Mouse (Mus musculus) lung, postnatal 4 days (tissue): Measurements from ENCODE around the gene Sult1a1.

Experiments used
- DNase-seq, 2 experiments: peaks; one replicate each; pipeline ENCODE4 v3.0.0; 2021

The Sult1a1 gene

DNA sequence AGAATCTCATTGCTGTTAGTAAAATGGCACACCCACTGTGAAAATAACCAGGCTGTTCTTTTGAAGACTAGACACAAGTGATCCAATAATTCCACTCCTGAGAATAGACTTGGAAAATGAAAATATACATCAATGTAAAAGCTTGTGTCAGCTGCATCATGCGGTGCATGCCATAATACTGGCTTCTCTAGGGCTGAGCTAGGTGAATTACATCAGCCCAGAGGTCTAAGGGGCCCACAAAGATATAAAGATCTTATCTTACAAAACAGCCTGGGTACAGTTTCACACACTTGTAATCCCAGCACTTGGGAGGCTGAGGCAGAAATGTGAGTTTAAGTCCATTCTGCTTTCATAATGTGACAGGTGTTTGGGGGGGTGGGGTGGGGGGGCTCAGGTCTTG is 18.7 kb downstream of the Sult1a1 start:
- no peak for DNase-seq

DNA sequence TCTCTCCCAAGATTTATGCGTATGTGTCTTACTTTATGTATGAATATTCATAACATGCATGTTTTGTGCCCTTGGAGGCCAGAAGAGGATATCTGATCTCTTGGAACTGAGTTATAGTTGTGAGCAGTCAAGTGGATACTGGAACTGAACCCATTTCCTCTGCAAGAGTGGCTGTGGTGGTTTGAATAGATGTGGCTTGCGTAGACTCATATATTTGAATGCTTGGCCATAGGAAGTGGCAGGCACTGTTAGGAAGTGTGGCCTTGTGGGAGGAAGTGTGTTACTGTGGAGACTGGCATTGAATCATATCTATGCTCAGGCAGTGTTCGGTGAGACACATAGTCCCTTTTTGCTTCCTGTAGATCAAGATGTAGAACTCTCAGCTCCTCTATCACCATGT is 20.5 kb downstream of the Sult1a1 start:
- DNase-seq: no peak

DNA sequence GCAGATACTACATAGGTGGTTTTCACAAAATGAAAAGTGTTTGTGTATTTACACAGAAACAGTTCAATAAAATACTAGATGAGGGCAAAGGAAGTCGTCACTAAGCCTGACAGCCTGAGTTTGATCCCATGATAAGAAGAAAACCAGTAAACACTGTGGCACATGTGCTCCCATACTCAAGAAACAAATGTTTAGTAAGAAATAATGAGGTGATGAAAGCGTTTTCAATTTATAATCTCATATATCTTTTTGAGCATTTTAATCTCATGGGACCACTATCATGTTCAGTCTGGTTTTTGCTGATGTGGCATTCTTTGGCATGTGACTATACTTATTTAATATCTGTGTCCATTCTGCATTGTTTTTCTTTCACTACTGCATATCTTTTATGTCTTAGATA is 22.2 kb downstream of the Sult1a1 start:
- DNase-seq: no peak

DNA sequence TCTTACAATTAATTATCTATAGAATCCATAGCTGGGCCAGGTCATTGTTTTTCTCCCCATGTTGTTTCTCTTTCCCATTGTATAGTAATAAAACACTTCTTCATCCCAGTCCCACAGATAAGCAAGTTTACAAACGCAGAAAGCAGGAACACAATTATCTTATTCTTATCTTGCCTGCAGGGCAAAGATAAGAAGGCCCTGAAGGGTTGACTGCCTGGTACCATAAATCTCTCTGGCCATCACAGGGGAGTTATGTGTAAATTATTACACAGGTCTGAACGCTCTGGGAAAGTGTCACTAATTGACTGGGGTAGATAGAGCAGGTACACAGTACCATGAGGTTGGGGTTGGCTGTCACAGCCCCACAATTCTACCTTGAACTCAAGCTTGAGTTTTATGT is 25.4 kb downstream of the Sult1a1 start:
- no peak for DNase-seq

DNA sequence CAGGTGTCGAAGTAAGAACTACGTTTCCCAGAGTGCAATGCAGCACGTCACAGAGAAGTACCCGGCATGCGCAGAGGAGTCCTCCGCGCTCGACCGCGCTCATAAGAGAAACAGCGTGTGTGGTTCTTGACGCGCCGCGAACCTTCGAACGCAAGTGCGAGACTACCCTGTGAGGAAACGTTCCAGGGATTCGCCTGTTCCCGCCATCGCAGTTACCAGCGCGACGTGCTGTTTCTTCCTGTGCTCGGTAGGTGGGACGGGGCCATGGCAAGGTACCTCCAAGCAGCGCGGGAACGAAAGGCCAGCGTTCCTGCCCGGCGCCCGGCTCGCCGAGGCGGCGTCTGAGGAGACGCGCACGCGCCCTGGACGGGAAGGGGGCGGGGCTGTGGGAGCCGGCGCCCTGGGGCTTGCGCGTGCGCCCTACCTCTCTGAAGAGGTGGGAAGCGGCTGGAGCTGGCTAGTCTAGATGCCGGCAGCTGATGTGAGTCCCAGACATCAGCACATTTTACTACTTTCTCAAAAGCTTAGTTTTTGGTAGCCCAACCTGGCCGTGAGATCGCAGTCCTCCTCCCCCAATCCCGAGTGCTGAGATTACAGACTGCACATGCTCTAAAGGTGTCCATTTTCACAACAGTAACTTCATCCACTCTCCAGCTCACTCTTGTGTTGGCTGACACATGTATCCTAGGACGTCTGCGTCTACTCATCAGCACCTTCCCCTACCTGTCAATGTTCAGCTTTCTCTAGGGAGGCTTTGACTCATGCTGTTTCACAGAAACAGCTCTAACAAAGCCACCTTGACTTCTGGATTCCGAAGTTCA is 26.8 kb downstream of the Sult1a1 start, which contains the start of gene Sgf29:
Gene Sgf29, plus strand, starts transcription at position 79 of the 821 bp plus-strand sequence.
- DNase-seq: peak; percentile 94 to 95

DNA sequence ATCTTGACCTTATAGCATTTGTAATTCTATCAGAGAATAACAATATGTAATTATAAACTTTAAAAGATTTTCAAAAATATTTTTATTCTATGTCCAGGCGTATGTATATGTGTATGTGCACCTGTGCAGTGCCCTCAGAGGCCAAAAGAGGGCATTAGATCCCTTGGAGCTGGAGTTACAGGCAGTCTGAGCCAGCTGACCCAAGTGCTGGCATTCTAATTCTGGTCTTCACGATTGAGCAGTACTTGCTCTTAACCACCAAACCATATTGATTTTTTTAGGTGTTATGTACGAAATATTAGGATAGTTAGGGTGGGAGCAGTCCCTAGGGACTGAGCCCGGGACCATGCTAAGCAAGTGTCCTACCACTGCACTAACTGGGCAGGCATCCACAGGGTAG is 27.7 kb downstream of the Sult1a1 start:
- no peak for DNase-seq

DNA sequence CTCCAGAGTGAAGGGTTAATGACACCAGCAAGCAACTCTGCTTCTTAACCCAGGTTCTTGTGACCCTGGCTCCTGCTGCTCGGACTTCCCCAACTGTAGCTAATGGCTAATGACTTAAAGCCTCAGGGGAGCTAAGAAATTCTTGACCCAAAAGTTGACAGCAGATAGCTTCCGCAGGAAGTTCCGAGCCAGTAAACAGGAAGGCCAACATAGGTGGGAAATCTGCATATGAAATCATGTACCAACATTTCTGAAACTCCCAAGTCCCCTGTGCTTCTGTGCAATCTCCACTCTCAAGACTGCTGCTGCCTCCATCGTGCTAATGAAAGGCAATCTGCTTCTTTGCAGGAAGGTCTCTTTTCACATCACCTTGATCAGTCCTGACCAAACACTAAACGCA is 30.5 kb downstream of the Sult1a1 start:
- DNase-seq: no peak

DNA sequence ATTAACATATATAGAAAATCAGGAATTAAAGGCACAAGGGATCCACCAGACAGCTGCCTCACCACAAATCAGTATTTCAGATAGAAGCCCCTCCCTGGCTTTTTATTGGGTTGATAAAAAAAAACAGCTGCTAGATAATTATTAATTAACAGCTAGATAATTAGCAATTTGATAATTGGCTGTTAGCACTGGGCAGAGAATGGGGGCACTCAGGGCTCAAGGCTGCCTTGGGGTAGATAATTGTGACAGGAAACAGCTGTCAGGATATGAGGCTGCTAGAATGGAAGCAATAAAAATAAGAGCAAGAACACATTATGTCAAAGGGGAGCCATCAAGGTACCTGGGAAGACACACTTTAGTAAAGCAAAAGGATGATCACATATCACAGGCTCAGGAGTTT is 31.3 kb downstream of the Sult1a1 start:
- DNase-seq: no peak

DNA sequence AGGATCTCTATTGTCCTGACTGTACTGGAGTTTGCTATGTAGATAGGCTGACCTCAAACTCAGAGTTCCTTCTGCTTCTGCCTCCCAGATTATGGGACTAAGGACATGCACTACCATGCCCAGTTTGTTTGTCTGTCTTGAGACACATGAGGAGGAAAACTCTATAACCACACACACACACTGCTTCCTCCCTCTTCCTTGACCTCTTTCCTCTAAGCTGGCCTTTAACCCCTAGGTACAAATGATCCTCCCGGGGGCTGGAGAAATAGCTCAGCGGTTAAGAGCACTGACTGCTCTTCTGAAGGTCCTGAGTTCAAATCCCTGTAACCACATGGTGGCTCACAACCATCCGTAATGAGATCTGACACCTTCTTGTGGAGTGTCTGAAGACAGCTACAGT is 31.9 kb downstream of the Sult1a1 start:
- no peak for DNase-seq

DNA sequence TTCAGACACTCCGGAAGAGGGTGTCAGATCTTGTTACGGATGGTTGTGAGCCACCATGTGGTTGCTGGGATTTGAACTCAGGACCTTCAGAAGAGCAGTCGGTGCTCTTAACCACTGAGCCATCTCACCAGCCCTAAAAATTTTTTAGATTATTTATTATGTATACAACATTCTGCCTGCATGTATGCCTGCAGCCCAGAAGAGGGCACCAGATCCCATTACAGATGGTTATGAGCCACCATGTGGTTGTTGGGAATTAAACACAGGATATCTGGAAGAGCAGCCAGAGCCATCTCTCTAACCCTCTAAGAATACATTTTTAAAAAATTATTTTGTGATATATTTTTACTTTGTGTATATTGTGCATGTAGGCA is 33.0 kb downstream of the Sult1a1 start:
- DNase-seq: peak; percentile 37 to 72

DNA sequence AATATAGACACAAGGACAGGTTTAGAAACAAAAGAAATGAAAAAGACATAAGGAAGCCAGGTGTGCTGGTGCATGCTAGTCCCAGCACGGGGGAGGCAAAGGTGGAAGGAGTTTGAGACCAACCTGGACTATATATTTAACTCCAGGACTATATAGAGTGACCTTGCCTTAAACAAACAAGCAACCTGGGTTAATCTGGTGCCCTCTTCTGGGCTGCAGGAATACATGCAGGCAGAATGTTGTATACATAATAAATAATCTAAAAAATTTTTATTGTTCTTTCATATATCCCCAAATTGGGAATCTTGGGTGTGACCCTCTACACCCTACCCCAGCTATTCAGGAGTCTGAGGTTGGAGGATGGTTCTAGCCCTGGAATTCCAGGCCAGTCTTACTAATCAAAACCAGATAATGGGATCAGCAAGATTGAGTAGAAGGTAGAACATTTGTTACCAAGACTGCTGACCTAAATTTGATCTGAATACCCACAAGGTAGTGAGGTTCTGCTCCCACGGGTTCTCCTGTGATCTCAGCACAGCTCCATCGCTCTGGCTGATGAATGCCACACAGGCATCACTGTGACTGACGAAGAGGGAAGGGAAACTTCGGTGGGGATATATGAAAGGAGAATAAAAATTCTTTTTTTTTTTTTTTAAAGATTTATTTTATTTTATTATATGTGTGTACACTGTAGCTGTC is 33.5 kb downstream of the Sult1a1 start:
- DNase-seq: no peak

DNA sequence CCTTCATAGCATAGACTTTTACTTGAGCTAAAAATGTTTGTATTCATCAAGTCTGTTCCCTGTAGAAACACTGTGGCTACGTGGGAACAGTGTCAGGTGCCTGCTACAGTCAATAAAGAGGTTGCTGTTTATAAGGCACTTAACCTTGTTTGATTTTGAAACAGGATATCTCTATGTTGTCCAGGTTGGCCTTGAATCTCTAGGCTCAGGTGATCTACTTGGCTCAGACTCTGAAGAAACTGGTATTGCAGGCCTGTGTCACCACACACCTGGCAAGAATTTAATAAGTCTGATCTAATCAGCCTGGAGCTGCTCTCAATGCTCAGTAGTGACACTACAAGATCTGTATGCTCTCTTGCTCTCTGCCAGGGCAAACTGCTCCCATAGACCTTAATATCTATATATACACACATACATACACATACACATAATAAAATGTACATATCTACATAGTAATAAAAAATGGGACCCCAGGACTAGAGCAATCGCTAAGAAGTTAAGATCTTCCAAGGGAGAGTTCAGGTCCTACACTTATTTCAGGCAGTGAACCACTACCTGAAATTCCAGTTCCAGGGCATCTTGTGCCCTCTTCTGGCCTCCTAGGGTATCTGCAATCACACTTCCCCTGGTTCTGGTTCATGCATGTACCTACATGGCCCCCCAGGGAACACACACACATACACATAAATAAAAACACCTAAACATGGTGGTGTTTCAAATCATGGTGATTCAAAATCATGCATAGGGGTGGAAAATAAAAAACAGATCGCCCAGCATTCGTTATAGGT is 39.3 kb downstream of the Sult1a1 start:
- DNase-seq: peak; percentile 47 to 59

DNA sequence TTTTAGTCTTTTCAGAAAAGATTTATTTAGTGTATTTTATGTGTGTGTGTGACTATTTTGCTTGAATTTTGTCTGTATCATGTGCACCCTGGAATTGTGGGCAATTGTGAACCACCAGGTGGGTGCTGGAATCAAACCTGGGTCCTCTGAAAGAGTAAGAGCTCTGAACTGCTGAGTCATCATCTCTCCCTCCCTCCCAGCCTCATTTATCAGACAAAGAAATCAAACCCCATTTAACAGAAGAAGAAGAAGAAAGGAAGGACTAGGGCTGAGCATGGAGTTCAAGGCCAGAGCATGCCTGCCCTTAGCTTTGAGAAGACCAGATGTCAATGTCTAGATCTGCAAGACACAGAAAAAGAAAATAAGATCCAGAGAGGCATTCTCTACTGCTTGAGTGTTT is 40.9 kb downstream of the Sult1a1 start:
- DNase-seq: no peak

DNA sequence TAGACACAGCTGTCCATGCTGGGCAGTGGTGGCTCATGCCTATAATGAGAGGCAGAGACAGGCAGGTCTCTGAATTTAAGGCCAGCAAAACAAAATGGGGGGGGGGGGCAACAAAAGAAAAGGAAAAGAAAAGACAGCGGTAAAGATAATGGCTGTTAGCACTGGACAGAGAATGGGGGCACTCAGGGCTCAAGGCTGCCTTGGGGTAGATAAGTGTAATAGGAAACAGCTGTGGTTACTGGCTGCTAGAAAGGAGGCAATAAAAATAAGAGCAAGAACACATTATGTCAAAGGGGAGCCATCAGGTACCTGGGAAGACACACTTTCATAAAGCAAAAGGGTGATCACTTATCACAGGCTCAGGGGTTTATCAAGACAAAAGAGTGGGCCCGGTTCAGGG is 43.8 kb downstream of the Sult1a1 start:
- DNase-seq: no peak

DNA sequence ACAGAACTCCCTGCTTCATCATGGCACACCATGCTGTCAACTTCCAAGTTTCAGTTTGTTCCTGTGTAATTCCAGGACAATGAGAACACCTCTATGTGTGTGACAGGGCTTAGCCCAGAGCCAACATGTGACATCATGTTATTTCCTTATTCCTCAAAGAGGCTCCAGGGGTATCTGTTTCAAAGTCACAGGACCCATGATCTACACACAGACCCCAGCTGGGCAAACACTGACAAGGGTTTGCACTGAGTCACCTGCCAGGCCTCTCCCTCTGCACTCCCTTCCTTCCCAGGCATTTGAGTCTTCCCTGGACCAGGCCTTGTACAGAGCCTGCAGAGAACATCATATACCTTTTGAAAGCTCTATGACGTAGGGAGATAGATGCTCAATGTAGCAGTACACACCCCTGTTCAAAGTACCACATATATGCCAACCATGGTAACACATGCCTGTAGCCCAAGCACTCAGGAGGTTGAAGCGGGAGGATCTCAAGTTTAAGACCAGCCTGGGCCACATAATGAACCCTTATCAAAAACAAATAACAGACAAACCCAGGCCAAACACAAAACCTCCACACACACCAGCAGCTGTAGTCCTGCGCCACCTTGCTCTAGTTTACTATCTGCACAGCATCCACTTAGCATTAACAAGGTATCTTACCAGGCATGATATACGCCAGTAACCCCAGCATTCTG is 45.3 kb downstream of the Sult1a1 start, which contains the start of gene Nupr1:
Gene Nupr1, minus strand, starts transcription at position 38 of the 695 bp plus-strand sequence.
- DNase-seq: no peak

DNA sequence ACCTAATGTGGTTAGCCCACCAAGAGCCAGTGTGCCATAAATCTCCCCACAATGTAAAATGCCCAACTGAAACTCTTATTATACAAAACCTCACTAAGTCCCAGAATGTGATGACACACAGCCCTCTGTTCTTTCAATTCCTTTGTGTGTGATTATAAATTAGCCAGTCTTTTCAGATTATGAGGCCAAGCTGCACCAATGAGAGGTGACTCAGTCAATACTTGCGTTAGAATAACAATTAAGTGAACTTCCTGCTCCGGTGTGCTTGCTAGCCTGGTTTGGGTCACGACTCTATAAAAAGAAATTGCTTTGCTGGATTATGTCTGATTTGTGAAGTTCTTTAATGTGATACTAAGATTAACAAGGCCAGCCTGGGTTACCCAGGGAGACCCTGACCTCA is 46.3 kb downstream of the Sult1a1 start:
- DNase-seq: no peak

DNA sequence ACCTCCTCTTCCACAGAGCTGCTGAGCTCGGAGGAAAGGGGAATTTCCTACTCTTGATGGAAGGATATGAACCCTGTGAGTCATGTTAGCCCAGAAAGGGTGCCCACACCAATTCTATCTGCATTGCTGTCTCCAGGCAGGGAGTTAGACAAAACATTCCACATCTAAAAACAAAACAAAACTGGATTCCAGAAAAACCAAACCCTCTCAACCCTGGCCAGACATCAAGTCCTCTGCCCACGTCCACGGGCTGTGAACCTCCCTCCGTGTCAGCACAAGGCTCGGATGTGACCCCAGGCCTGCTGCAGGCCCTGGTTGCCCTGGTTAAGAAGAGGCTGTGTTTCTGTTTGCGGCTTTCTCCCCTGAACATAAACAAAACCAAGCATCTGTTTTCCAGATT is 48.1 kb downstream of the Sult1a1 start:
- peak in 1 of 2 experiments; percentile 51 for DNase-seq

DNA sequence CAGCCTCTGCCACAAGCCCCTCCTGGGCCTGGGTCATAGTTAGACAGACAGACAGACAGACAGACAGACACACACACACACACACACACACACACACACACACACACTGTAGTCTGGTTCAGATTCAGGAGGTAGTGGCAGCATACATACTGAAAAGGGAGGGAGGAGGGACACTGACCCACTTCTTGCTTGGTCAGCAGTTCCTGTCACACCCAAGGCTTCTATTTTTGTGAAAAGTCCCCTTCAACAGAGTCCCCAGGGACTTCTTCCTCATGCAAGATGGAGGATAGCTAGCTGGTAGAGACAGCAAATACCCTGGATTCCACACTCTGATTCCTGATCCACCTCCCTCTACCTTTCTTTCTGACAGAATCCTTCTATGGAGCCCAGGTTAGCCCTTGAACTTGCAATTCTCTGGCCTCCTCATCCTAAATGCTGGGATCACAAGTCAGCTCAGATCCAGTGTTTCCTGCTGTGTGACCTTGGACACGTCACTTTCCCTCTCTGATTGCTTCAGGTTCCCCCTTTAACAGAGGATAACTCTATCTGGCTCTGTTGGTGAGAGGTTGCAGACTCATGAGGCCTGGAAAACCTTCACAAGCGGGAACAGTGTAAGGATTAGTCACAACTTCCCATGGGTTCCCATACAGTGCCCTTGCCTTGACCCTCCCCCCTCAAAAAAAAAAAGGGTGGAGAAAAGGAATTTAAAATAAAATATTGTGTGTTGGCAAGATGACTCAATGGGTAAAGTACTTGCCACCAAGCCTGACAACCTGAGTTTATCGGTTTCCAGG is 50.2 kb downstream of the Sult1a1 start:
- DNase-seq: no peak

DNA sequence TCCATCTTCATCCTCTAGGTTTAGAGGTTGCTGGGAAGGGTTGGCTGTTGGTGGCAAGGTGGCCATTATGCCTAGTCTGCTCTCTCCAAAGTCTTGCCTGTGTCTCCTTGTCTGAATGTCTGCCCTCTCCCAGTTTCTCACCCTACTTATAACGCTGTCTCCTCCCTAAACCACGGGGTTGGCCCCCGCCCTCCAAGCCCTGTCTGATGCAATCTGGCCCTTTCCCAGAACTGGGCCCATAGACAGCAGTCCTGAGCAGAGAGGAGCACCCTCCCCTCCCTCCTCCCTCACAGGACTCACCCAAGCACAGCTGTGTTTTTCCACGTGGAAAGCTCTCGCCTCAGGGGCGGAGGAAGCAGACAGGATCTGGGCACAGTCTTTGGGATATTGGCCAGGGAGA is 50.9 kb downstream of the Sult1a1 start:
- peak; percentile 86 to 93 for DNase-seq

DNA sequence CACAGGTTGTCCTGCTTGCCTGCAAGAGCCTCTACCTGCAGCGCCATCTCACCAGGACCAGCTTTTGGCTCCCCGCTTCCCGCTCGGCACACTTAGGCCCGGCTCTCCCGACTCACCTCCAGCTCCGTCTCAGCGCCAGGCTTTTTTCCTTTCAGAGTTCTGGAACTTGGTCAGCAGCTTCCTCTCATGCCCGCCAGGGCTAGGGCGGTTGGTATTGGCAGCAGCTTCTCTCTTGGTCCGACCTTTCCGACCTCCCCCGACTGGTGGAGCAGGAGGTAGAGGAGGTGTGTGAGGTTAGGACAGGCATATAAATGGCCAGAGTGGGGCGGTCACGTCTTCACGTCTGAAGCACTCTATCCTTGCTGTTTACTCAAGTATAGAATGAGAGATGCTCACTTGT is 51.5 kb downstream of the Sult1a1 start:
- DNase-seq: peak; percentile 39 to 49

DNA sequence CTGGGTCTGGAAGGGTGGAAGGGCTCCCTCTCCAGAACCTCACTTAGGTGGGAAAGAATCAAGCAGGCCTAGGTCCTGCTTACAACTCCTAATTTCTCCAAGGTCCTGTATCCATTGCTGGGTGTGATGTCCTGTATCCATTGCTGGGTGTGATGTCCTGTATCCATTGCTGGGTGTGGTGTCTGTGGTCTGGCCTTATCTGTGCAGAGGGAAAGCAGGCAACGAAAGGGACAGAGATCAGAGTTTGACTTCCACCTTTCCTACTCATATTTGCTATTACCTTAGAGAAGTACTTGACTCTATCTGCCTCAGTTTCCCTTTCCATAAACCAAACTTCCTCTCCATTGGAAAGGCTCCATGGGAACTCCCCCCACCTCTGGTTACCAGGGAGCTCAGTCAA is 52.9 kb downstream of the Sult1a1 start:
- no peak for DNase-seq
